Mouse (Mus musculus): Measurements from ENCODE around the gene Sult2b1.

DNA sequence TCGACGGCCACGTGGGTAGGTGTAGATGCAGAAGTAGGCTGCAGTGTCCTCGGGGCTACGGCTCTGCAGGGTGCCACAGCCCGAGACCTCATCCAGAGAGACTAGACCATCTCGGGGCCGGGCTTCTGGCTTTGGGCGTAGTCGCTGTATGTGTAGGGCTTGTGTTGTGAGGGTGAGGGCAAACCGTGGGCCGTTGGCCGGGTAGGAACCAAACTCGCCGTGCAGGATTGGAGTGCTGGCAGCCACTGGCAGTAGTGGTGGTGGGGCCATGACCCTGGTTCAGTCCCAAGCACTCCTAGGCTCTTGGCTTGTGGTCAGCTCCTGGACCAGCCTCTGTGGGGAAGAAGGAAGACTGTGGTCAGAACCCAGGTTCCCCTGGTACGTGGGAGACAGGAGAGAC, 71.1 kb downstream of the Sult2b1 start:
- TF ChIP-seq TAL1 (IDR thresholded peaks at IDR 0.05; ENCODE audit: low read length): no peak
- TF ChIP-seq GATA1 (IDR thresholded peaks at IDR 0.05; ENCODE audit: low read length): no peak
